Mouse (Mus musculus): ENCODE measurements at regions not wholly inside any gene's neighbourhood (a gene's known extent, or its start where the extent isn't known, plus 50 kb on each side); places are given as distances from the start of the nearest gene placed in this dataset.

DNA sequence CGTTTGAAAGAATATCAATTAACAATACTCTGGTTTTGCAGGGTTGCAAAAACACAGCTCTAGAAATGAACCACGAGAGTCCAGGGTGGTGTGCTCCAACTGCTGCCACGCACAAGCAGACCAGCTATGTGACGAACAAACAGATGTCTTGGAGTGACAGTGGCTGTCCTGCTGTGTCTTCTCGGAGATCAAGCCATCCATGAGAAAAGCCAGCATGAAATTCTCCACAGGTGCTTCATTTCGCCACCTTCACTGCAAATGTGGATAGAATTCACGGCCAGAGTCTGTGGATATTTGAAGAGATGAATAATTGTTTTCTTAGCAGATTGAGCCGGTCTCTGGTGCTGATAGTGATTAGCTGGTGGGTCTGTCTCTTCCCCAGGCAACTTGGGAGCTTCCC, 246.3 kb upstream of the Daam1 start:
- intact Hi-C loops (cut with DNase I), result no loop called here
- DNase-seq (ENCODE audit: extremely low spot score in 1 of 2, low spot score in 2 of 2), result no peak

DNA sequence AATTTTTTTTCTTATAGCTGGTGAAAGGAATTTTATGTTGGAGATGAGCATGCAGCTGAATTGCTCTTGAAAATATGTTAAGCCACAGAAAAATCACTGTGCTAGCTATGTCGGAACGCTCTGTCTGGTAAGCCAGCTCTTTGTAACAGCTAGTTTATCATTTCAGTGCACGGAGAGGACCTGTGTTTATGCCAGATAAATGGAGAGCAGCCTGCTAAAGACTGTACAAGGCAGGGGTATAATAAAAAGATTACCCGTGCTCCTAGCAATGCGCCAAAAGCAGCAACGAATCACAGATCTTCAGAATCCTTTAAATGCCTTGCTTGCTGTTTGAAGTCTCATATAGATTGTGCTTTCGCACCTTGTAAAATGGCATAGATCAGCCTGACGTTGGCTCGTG, 232.2 kb upstream of the Daam1 start:
- DNase-seq (ENCODE audit: extremely low spot score in 1 of 2, low spot score in 2 of 2), result no peak
- intact Hi-C loops (cut with DNase I), result no loop called here

GRCm38 (mm10) chr12:71601091-71601690, 229.7 kb upstream of the Daam1 start:
- intact Hi-C loops (cut with DNase I), result no loop called here
- DNase-seq (ENCODE audit: extremely low spot score in 1 of 2, low spot score in 2 of 2), result no peak

- intact Hi-C loops (cut with DNase I), result no loop called here
These were observed 227.7 kb upstream of the Daam1 start for GRCm38 (mm10) chr12:71603136-71603535.

GRCm38 (mm10) chr12:71606366-71606765, 224.5 kb upstream of the Daam1 start:
- peak in 1 of 2 experiments; percentile 23 for DNase-seq (ENCODE audit: extremely low spot score in 1 of 2, low spot score in 2 of 2)
- intact Hi-C loops (cut with DNase I), result no loop called here

More at GRCm38 (mm10) chr12:71603136-71603535, 227.7 kb upstream of the Daam1 start:
- no peak for DNase-seq (ENCODE audit: extremely low spot score in 1 of 2, low spot score in 2 of 2)

- intact Hi-C loops (cut with DNase I), result no loop called here
- no peak for DNase-seq (ENCODE audit: extremely low spot score in 1 of 2, low spot score in 2 of 2)
These were observed 222.9 kb upstream of the Daam1 start for GRCm38 (mm10) chr12:71607966-71608365.

- DNase-seq (ENCODE audit: extremely low spot score in 1 of 2, low spot score in 2 of 2), result no peak
- intact Hi-C loops (cut with DNase I), result no loop called here
These were observed 217.6 kb upstream of the Daam1 start for GRCm38 (mm10) chr12:71613326-71613725.

GRCm38 (mm10) chr12:71614945-71615344, 215.9 kb upstream of the Daam1 start:
- no peak for DNase-seq (ENCODE audit: extremely low spot score in 1 of 2, low spot score in 2 of 2)
- intact Hi-C loops (cut with DNase I), result no loop called here

DNA sequence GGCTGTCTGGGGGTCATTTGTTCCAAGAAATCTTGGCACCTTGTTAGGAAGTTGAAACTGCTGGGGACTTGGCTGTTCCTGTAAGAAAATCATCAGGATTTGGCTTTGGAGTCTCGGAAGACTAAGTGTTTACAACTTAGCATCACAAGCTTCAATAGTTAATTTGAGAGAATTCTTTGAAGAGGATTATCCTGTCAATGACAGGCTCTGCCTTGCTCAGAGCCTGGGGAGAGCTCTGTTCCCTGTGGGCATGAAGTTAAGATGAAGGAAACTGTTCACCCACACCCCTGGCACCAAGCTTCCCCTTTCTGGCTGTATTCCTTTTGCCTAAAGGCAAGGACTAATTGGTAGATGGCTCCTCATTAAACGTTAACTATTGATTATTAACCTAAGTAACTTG, 215.5 kb upstream of the Daam1 start:
- intact Hi-C loops (cut with DNase I), result no loop called here
- DNase-seq (ENCODE audit: extremely low spot score in 1 of 2, low spot score in 2 of 2), result no peak

DNA sequence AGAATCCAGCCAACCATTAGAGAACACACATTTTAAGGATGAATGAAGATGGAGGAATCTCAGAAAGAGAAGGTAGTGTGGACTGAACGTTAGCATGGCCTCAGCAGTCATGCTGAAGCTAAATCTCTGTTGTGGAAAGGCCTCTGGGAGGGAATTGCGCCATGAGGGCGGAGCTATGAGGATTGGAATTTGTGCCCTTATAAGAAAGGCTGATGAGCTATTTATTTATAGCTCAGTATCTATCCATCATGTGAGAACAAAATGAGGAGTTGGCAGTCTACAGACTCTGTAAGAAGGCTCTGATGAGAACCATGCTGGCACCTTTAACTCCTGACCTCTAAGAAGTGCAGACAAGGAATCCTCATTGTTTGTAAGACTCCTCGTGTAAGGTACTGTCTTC, 214.8 kb upstream of the Daam1 start:
- intact Hi-C loops (cut with DNase I), result no loop called here
- DNase-seq (ENCODE audit: extremely low spot score in 1 of 2, low spot score in 2 of 2), result no peak

GRCm38 (mm10) chr12:71618466-71618865, 212.4 kb upstream of the Daam1 start:
- DNase-seq (ENCODE audit: extremely low spot score in 1 of 2, low spot score in 2 of 2), result no peak
- intact Hi-C loops (cut with DNase I), result no loop called here

DNA sequence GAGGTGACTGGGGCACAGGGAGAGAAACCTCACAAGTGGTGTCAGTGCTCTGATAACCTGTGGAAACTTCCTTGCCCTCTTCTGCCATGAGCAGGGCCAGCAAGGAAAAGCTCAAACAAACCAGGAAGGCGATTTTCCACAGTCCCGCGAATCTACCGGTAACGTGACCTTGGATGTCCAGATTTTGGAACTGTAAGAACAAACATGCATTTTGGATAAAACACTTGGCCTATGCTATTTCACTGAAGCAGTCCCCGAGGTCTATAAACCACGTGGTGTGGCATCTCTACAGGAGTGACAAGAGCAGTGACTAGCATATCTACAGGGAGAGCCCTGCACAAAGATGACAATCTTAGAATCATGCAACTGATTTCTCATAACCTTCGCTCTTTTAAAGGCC, 211.9 kb upstream of the Daam1 start:
- no peak for DNase-seq (ENCODE audit: extremely low spot score in 1 of 2, low spot score in 2 of 2)
- intact Hi-C loops (cut with DNase I), result no loop called here

DNA sequence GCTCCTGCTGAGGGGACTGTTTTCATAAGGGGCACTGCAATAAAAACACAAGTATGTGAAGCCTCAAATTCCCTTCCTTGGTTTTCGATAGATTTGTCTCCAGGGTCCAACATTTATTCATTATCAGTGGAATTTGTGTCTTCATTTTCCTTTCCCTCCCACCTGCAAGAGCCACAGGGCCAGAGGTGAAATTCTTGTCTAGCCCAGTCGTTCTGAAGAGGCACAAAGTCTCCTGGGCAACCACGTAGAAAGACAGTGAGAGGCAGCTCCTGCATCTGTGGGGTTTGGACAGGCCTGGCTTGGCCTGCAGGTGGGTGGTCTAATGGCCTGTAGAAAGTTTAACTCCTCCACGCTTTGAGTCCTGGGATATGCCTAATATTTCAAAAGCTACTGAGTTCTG, 211.3 kb upstream of the Daam1 start:
- intact Hi-C loops (cut with DNase I), result no loop called here
- DNase-seq (ENCODE audit: extremely low spot score in 1 of 2, low spot score in 2 of 2), result no peak

DNA sequence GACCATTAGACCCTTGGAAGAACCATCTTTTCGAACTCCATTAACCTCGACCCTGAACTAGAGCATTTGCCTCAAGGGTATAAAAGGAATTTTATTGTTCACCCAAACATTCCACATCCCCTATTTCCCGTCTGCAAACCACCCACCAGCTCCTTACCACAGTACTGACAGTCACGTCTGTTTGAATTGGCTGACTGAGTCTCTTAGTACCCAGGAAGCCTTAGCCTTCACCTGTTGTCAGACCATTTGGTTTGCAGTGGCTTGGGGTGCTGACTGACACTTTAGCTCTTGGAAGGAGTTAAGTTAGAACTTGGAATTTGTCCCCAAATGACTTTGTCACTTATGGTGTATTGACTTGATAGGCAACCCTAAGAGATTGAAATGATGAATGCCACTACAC, 209.3 kb upstream of the Daam1 start:
- intact Hi-C loops (cut with DNase I), result no loop called here
- DNase-seq (ENCODE audit: extremely low spot score in 1 of 2, low spot score in 2 of 2), result no peak

DNA sequence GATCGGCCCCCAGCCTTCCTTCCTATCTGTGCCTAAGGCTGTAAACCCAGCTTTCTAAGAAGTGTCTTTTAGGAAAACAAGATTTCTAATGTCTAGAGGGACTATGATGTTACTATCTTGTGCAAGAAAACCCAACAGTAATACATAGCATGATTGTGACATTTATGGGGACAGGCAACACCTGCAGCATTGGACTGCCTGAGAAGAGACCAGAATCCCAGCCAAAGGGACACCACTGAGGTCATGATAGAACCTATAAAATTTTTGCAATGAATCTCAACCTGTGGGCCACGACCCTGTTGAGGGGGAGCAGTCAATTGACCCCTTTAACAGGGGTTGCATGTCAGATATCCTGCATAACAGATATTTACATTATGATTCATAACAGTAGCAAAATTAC, 208.1 kb upstream of the Daam1 start:
- no peak for DNase-seq (ENCODE audit: extremely low spot score in 1 of 2, low spot score in 2 of 2)
- intact Hi-C loops (cut with DNase I), result no loop called here

- intact Hi-C loops (cut with DNase I), result no loop called here
- DNase-seq (ENCODE audit: extremely low spot score in 1 of 2, low spot score in 2 of 2), result no peak
These were observed 207.6 kb upstream of the Daam1 start for GRCm38 (mm10) chr12:71623271-71623670.

DNA sequence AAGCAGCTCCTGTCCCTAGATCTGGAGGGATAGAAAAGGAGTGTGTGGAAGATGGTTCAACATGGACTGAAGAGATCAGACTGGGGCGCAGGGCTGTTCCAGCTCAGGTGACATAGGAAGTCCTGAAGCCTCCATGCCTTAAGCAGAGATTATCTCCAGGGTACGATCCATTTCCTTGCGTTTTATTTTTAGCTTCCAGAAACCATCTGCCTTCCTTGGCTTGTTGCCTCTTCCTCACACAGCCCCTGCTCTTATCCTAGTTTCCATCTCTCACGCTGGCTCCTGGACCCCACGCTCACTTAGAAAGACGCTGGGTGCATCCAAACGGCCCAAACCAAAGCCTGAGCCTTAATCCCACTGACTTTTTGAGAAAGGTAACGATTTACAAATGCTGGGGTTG, 206.8 kb upstream of the Daam1 start:
- DNase-seq (ENCODE audit: extremely low spot score in 1 of 2, low spot score in 2 of 2), result no peak
- intact Hi-C loops (cut with DNase I), result no loop called here

DNA sequence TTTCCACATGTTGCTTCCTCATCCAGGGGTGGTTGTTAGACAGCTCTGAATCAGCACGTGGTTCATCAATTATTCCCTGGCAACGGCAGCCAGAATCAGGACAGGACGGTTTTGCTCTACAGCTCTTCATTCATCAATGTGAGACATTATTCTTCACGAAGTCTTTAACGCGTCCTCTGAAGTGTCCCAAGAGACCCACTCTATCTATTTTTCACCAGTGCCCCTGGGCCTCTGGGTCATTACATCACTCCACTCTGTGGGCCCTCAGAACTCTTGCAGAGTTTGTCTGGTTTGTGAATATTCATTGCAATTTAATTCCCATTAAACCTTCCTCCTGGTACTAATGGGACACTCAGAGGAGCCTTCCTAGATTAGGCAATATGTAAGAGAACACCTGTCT, 206.2 kb upstream of the Daam1 start:
- intact Hi-C loops (cut with DNase I), result no loop called here
- no peak for DNase-seq (ENCODE audit: extremely low spot score in 1 of 2, low spot score in 2 of 2)

DNA sequence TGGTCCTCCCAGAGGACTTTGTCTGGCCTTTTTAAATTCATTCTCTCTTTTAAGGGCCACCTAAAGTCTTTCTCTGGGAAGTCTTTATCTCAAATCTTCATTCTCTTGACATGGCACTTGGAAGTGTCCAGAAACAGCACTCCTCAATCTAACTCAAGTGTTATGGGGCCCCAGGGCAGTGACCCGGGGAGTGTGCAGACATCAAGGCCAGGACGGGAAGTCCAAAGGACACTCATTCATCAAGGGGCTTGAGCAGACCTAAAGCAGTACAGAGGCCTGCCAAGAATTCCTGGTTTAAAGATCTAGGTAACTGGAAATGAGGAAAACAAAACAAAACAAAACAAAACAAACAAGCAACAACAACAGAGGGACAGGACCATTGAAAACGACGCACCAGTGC, 205.8 kb upstream of the Daam1 start:
- intact Hi-C loops (cut with DNase I), result no loop called here
- no peak for DNase-seq (ENCODE audit: extremely low spot score in 1 of 2, low spot score in 2 of 2)

DNA sequence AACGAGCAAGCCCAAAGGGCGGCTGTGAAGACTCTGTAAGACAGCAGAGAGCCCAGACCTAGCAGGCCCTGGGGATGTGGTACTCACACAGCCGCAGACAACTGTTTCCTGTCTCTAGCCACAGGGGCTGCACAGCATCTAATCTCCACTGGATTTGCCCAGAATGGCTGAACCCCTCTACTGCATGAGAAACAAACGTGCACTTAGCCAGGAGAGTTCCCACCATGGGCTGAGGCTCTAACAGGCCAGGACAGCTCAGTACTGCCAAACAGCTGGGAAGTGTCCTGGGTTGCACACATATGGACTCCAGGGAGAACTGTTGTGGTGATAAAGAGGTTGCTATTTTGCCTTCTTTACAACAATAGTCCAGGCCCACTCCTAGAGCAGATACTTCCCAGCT, 204.1 kb upstream of the Daam1 start:
- intact Hi-C loops (cut with DNase I), result no loop called here
- DNase-seq (ENCODE audit: extremely low spot score in 1 of 2, low spot score in 2 of 2), result no peak

All from left cerebral cortex, postnatal 10 days (tissue).